Mouse (Mus musculus) embryonic fibroblast, embryonic 13.5 days (primary cell): ENCODE data around the gene Elmo1.

Source experiments
- CTCF ChIP-seq: IDR thresholded peaks from 2 replicates; pipeline ENCODE4 v1.5.1; 2011; ENCODE audit warnings: mild to moderate bottlenecking, control low read depth, low read length, moderate library complexity, borderline replicate concordance; ENCODE audit not compliant: insufficient read depth
- POLR2A ChIP-seq: IDR thresholded peaks from 2 replicates; pipeline ENCODE4 v1.6.1; 2011; ENCODE audit warnings: low read depth, mild to moderate bottlenecking, control low read depth, low read length, moderate library complexity

- TF ChIP-seq POLR2A, result no peak
- TF ChIP-seq CTCF, result no peak
These were observed 343.7 kb downstream of the Elmo1 start for GRCm38 (mm10) chr13:20434071-20434470.
